Mouse (Mus musculus) MN1 (cell line): Measurements from ENCODE around the gene Fen1.
A peak's percentile ranks its signal among the peaks of the same experiment; 100 is the strongest.

Experiments
- DNase-seq: peaks from one replicate; pipeline ENCODE4 v3.0.0-alpha.2; 2016; ENCODE audit warnings: low spot score

The Fen1 gene

DNA sequence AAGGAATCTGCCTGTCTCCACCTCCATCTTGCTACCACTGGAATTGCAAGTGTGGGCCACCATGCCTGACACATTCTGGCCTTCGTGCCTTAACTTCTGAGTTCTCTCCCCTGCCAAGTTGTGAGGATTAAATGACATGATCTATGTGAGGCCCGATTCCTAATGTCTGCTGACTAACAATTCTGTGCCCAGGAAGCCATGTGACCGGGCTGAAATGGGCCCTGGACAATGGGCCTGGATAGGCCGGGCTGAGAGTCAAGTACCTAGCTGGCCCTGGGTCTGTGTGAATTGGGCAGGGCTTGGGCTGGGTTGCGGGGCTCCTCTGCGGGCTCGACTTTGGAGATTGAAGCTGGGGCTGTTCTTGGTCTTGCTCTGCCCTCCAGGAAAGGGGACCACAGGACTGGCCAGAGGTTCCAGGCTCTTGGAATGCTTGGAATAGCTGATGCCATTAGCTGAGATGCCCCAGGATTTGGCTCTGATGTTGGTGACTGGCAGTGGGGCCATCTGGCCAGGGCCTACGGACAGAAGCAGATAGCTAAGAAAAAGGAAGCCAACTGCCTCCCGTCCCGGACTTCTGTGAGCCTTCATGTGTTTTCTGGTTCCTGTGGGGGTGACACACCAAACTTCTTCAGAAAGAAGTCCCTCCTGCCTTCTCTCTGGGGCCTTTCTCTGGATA is 10.0 kb upstream of the Fen1 start:
- no peak for DNase-seq

DNA sequence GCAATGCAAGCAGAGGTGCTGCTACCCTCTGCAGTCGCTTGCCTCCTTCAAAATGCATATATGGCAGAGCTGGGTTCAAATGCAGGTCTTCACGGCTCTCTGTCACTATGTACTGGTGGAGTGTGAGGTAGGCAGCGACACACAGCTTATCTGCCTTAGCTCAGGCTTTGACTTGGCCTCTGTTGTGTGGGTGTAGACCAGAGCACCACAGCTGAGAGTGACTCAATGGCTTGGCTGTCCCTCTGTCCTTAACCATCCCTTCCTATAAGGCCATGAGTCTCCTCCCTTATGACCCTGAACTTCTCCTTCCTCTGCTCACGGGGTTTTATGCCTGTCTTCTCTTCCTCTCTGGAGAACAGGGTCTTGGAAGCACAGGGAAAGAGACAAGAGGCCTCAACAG is 6.9 kb upstream of the Fen1 start:
- no peak for DNase-seq

DNA sequence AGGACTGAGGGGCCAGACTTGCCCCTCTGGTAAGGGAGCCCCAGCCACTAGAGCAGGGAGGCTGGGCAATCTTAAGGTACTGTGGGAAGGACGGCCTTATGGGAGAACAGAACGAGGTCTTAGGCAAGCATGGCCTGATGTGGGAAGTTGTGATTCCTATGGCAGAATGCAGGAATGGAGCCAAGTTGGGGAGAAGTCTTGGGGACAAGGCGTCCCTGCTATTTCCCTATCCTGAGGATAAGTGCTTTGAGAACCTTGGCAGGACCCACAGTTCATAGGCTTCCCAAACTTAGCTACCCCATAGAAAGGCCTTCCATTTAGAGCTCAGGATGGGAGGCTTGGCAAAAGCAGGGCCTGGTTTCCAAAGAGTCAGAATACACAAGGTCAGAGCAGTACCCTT is 4.9 kb upstream of the Fen1 start:
- no peak for DNase-seq

DNA sequence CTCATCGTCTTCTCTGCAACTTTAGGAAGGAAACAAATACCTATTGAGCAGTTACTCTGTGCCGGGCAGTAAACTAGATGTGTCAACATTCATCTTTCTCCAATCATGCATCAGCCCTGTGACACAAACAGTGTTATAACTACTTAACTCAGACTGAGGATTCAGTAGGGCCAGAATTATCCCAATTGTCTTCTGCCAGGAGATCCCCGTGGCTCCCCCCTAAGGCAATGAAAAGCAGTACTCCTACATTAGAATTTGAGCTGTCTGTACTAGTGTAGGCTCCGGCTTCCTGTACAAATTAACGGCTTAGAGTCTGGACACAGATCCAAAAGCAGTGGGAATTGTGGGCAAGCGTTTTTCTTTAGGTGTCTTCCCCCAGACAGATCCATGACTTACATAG is 1.1 kb upstream of the Fen1 start:
- DNase-seq: no peak

DNA sequence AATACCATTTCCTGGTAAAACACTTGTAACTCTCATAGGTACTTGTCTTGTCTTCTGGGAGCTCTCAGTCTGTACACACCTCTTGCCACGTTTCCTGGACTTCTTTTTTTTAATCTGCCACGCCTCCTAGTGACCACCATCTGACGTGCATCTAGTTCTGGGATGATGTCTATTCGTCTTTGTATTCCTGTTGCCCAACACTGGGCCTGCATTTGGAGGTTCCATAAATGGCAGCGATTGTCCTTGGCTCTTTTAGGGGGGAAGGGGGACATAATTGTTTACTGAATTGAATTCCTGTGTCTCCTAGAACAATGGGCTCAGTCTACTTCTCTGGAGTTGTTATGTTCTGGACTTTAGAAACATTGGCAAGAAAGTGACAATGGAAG is 640 bp upstream of the Fen1 start:
- peak; percentile 76 for DNase-seq

DNA sequence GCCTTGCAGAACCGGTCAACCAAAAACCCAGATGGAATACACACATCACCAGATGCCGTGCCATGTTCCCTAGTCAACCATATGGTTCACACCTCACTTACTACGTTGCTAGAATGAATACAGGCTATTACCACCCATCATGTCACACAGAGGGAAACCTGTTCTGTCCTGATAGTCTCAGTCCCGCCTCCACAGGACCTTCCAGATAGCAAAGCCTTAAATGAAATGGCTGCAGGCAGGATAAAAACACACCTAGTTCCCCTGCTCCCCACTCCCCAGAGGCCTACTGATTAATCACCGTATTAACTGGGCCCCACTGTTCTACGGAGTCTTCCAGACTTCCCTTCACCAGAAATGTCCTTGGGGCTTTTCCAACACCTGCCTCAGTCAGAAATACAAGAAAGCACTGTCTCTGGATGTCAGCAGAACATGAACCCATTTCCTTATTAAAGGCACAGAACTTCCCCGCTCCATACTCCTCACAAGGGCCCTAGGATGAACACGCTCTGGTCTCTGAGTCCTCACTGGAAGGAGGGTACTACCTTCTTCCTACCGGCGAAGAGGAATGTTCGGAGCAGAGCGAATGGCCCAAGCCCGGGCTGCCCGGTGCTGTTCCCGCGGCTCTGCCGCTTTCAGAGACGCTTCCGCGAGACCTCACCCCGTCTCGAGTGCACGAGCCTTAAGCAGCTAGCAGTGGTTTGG is 672 bp downstream of the Fen1 start:
- peak; percentile 23 for DNase-seq

DNA sequence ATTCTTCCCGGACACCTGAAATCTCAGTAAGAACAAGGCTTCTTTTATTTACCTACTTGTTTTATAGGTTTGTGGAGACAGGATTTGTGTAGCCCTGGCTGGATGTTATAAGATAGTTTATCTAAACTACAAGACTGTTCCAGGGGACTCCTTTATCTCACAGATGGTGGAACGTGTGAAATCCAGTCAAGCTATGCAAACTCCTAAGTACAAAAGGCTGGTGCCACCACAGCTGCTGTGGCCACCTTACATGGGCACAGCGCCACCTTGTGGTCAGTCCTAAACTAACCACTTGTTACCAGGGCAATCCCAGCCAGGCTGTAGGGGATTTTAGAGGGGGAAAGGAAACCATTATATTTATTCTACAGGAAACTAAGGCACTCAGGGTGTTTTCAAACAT is 5.2 kb downstream of the Fen1 start:
- peak; percentile 81 for DNase-seq

DNA sequence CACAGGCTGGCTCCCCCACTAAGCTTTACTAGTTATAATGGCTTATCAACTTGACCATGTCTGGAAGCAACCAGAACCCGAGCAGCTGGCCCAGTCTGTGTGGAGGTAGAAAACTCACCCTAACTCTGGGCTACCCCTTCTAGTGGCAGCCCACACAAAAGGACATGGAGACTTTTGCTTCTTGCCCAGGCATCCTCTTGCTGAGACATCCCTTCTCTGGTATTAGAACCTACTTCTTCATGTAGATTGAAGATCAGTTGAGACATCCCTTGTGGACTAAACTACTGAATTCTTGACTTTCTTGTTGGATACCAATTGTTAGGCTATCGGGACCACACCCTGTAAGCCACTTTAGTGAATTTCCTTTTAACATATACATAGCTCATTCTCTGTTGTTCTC is 5.7 kb downstream of the Fen1 start:
- no peak for DNase-seq

DNA sequence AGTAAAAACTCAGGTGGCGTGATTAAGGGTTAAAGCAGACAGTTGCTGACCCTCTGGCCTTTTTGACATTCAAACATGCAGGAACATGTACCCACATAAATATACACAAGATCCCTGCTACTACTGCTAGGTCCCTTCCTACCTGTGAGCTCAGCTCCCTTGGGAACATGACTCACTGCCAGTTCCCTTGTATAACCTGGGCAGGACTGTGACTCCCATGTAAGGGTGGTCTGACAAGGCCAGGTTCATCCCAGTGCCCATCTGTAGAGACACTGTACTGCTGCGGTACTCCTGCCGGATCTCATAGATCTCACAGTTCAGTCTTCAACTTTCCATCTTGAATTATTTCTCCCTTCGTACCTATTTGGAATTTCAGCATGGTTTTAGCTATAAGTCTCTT is 6.8 kb downstream of the Fen1 start:
- DNase-seq: peak; percentile 29

DNA sequence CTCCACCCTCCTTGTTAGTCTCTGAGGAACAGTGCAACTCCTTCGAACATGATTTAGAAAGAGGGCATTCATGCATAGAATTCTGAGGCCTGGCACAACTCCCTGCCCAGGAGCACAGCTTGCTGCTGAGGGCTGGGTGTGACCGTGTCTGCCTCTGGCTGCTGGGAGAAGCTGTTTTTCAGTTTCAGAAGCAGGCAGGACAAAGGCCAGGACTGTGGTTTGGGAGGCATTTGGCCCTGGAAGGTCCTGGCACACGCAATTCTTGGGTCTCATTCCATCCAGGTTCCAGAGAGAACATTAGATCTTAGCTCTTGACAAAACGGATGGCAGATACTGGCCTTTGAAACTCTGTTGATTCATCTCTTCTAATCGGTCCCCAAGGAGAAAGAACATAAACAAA is 8.7 kb downstream of the Fen1 start:
- peak; percentile 56 for DNase-seq

DNA sequence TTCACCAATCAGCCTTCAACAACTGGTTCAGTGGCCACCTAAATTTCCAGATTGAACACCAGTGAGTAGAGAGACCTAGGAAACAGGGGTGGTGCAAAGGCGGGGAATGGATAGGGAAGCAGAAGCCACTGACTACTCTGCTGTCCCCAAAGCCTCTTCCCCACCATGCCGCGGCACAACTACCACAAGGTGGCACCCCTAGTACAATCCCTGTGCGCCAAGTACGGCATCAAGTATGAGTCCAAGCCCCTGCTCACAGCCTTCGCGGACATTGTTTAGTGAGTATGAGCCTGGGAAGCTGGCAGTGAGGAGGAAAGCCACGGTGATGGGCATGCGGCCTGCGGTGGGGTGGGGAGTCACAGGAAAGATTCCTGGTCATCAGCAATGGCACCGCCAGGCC is 9.6 kb downstream of the Fen1 start:
- no peak for DNase-seq

DNA sequence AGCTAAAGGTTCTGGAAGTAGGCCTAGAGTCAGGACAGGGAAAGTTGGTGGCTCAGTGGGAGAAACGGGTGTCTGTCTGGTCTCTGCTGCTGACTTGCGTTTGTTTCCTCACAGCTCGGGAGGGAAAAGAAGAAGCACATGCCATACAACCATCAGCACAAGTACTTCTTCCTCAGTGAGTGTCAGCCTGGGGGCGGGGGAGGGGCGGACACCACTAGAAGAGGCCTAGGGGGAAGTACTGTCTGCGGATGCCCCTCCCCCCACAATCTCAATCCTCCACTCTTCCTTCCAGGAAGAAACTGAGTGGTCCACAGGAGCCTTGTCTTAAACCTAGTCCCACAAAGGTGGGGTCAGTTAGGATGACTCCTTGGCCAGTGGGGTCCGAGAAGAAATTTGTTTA is 12.6 kb downstream of the Fen1 start:
- no peak for DNase-seq

DNA sequence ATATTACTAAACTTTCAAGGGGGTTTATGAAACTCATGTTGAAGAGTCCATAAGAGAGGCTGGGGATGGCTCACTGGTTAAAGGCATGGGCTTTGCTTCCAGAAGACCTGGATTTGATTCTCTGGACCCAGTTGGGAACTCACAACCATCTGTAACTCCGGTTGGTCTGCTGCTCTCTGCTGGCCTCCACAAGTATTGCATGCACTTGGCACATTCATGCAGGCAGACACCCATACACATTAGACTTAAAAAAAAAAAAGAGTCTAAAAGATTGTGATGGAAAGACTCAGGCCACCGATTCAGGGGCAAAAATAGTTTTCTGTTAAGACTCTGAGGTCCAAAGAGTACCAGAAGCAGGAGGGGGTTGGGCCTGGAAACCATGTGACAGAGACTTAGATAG is 13.2 kb downstream of the Fen1 start:
- DNase-seq: peak; percentile 65

DNA sequence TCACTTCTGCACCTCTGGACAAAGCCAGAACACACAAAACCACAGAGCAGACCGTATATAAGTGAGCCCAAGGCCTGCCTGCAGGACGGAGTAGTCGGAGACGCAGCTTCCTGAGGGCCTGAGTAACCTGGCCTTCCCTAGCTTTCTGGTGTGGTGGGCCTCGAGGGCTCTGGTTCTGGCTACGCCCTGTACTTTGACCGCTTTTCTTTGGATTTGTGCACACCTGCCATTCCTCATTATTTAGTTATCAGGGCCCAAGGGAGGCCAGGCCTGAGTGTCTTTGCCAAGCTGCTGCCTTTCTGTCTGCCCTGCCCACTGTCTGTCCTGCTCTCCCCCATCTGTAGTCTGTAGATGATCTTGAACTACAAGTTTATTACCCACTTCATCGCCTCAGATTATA is 14.0 kb downstream of the Fen1 start:
- no peak for DNase-seq

DNA sequence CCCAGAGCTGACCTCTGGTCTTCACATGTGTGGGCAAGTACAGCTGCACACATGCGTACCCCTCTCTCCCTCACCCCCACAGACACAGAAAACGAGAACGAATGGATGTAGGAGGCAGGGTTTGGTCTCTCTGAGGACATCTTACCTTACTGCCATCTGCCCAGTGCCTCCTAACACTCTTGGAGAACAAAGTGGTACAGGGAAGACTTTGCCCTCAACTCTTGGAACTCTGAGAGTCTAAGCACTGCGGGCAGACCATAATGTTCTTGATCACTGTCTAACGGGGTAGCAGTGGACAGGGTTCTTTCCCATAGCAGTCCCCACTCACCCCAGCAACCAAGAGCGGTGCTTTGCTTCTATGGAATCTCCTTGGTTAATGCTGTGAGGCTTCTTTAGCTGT is 14.9 kb downstream of the Fen1 start:
- DNase-seq: no peak

DNA sequence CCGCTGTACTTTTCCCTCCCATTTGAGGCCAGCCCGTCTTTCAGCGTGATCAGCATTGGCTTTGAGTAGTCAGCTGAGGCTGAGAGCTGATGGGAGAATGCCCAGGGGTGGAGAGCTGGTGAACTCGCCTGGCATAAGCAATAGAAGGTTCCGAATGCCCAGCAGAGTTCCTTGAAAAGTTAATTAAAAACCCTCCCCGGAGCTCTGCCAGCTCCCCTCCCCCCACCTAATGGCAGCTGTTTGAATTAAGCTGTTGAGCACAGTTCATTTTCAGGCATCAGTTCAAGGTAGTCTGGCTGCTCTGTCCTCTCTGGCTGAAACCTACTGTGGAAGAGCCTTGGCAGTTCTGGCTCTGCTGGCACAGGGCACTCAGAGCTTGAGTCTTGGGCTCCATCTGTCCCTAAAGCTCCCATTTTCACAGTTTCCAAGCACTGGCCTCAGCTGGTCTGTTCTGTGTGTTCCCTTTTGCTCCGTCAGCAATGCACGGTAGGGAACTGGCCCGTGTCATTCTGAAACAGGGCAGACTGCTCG is 15.6 kb downstream of the Fen1 start:
- peak; percentile 72 for DNase-seq

DNA sequence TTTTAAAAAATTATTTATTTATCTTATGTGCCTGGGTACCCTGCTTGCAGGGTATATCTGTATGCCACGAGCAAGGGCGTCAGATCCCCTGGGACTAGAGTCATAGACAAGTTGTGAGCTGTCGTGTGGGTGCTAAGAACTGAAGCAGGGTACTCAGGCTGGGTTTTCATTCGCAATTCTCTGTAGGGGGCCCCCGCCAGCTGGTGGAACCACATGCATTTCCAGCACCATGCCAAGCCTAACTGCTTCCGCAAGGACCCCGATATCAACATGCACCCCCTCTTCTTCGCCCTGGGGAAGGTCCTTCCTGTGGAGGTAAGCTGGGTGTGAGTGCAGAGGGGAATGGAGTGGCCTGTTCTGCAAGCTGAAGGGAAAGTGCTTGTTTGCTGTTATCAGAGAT is 17.4 kb downstream of the Fen1 start:
- DNase-seq: no peak

DNA sequence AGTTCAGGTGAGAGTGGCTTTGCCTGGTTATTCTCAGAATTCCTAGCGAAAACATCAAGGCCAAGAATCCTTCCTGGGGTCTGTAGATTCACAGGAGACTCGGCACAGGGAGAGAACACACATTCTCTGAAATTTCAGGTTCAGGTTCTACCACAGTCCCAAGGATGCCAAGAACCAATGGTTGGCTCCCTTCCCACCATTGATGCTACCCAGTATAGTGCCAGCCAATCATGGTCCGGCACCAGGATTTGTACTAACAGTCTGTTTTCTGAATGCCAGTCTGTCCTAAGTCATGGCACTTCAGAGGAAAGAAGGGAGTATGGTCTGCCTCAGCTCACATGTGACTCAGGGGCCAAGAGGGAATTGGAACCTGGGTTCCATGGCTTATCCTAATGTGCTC is 18.1 kb downstream of the Fen1 start:
- DNase-seq: no peak

DNA sequence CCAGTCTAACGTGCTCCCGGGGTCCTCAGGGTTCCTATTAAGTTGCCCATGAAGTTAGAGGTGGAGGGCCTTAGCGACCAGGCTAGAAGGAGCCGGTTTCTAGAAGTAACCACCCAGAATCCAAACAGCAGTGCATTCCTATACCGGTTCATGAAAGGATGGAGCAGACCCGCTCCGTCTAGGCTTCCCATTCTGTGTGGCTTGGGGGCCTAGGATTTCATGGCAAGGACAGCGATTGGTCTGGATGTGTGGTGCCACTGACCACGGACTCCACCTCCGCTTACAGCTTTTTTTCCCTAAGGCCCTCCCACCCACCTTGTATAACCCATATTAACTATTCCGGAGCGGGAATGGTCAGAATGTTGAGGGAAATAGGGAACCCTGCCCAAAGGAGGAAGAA is 19.9 kb downstream of the Fen1 start:
- DNase-seq: peak; percentile 67

DNA sequence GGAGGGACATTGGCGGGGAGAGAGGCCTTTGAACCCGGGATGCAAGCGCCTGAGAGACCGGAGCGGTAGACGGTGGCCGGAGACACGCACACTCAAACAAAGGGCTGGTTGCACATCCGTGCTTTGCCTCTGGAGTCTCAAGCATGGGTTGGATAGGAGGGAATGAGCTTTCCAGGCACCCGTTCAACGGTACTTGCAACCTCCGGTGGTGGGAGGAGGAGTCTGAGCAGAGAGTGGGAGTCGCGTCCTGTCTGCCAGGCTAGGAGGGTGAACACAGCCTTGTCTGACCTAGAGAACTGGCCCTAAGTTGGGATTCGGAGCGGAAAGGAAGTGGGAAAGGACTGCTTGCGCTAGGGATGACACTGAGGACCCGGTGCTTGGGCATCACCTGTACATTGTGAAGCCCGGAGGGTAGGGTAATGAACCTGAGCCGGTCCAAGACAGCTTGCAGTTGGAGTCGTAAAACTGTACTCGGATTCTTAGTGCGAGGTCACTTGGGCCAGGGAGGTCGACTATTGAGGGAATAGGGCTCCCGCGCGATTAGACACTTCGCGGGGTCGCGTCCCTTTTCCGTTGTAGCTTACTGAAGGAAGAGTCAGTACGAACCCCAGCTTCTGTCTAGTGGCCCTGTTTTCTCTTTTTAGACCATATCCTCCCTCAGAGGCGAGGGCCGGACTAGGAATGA is 20.5 kb downstream of the Fen1 start:
- peak; percentile 73 for DNase-seq

DNA sequence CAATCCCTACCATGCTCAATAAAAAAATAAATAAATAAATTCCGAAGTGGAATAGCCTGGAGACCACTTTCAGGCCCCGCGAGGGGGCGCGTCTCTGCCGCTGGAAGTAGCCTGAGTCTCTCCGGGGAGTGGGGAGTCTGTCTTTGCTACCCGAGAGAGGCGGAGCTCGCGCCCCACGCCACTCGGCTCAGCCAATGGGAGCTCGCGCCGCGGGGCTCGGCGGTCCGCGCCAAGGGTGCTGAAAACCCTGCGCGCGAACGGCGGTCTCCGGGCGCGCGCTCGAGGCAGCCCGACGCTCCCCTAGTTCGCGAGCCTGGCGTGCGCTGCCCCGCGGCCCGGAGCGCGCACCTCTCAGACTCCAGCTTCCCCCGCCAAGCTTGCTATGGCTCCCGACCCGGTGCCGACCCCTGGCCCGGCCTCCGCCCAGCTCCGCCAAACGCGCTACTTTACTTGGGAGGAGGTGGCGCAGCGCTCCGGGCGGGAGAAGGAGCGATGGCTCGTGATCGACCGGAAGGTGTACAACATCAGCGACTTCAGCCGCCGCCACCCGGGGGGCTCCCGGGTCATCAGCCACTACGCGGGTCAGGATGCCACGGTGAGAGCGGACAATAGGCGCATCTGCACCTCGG is 21.2 kb downstream of the Fen1 start, which contains the start of gene Fads1:
TSS of gene Fads1 (plus strand) at position 219 of the 629 bp plus-strand sequence.
- DNase-seq: peak; percentile 95

DNA sequence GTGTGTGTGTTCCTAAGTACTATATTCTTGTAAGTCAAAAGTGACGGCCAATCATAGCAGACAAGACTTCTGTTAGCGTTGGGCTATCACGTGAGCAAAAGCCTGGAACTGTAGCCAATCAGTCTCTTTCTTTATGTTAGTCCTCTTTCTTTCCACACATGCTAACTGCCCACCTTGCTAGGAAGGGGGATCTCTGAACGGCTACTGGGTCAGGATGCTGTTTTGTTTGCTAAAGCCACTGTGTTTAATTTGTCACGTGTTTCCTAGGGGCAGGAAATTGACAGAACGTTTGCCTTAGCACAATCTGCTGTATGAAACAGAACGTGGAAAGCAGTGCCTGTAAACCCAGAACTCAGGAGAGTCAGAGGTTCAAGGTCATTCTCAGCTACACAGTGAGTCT is 21.8 kb downstream of the Fen1 start:
- DNase-seq: no peak

DNA sequence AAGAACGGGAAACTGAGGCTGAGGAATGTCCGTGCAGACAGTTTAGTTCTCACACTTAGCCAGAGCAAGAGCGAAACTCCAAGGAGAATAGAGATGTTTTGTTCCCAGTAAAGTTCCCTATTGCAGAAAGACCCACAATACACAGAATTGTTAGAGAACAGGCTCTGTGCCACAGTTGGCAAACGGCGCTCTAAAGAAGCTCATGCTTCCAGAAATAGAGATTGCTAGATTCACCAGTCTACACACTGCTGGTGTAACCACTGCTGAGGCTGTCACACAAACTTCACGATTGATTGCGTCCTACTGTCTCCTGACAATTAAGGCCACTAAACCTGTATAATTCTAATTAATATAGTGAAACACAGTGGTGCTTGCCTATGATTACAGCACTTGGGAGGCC is 22.7 kb downstream of the Fen1 start:
- DNase-seq: no peak
